Mouse (Mus musculus) heart, adult 2 months (tissue): ENCODE measurements around the gene Olfr575.

Source experiments
- CTCF ChIP-seq: fragments of 200-600 bp; IDR thresholded peaks from 2 replicates; pipeline ENCODE4 v1.8.1; 2022; ENCODE audit warnings: antibody characterized with exemption, mild to moderate bottlenecking, moderate library complexity
- EP300 ChIP-seq: fragments of 200-500 bp; IDR thresholded peaks from 2 replicates; pipeline ENCODE4 v1.6.1; 2011; ENCODE audit warnings: low read depth, low read length, control low read depth; ENCODE audit not compliant: insufficient read depth
- POLR2A ChIP-seq: fragments of 200-500 bp; IDR thresholded peaks from 2 replicates; pipeline ENCODE4 v1.6.1; 2011; ENCODE audit warnings: mild to moderate bottlenecking, low read depth, low read length, control low read depth; ENCODE audit not compliant: insufficient read depth

DNA sequence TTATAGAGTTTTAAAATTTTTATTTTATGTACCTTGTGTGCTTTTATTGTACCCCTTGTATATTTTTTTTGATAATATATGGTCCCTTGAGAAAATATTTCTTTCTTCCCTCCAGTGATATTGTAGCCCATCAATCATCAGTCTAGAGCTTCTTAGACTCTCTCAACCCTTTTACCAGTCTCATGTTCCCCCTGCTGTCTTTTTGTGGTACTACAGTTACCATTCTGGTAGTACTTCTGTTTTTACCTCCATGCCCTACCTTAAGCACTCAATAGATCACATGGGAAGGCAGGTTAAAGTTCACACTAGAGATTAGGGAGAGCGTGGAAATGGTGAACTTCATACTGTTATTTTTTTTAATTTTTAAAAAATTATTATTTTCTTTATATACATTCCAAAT, 38.9 kb downstream of the Olfr575 start:
- TF ChIP-seq CTCF, result peak; percentile 71
- TF ChIP-seq POLR2A, result no peak
- no peak for TF ChIP-seq EP300
